Mouse (Mus musculus): ENCODE results near the gene Arpc2. TPM values are rescaled to one million over a fixed set of nuclear protein-coding genes. Genes with fewer than 3 reads are reported as not detected.

The Arpc2 gene
- polyA plus RNA-seq, 1 experiment, result 235 TPM

Other genes starting within 250 kb of the Arpc2 start
- gene Tns1, start 111.6 kb upstream of the Arpc2 start, polyA plus RNA-seq (2012; rRNA removed), result 22.4 and 25.7 TPM in 2 replicates
- gene Rufy4, start 110.5 kb upstream of the Arpc2 start, polyA plus RNA-seq (2012; rRNA removed), result 0.08 TPM in 2 replicates
- gene Cxcr2, start 82.1 kb upstream of the Arpc2 start, polyA plus RNA-seq (2012; rRNA removed), result 0.04 and 0.19 TPM in 2 replicates
- gene Cxcr1, start 41.5 kb upstream of the Arpc2 start, polyA plus RNA-seq (2012; rRNA removed), result not detected in 2 replicates
- gene Gpbar1, start 42.5 kb downstream of the Arpc2 start, polyA plus RNA-seq (2012; rRNA removed), result 0.14 TPM in 1 of 2 replicates, not detected in the other
- 182 and 184 TPM in 2 replicates for gene Aamp, start 48.7 kb downstream of the Arpc2 start, polyA plus RNA-seq (2012; rRNA removed)
- 110 and 135 TPM in 2 replicates for gene Pnkd, start 48.8 kb downstream of the Arpc2 start, polyA plus RNA-seq (2012; rRNA removed)
- 25.7 and 33.6 TPM in 2 replicates for gene Tmbim1, start 69.5 kb downstream of the Arpc2 start, polyA plus RNA-seq (2012; rRNA removed)
- 5.3 and 6.0 TPM in 2 replicates for gene Catip, start 126.0 kb downstream of the Arpc2 start, polyA plus RNA-seq (2012; rRNA removed)
- 5.5 and 9.1 TPM in 2 replicates for gene Slc11a1, start 139.1 kb downstream of the Arpc2 start, polyA plus RNA-seq (2012; rRNA removed)
- 27.4 and 27.7 TPM in 2 replicates for gene Ctdsp1, start 155.4 kb downstream of the Arpc2 start, polyA plus RNA-seq (2012; rRNA removed)
- 0.42 and 0.82 TPM in 2 replicates for gene Vil1, start 173.3 kb downstream of the Arpc2 start, polyA plus RNA-seq (2012; rRNA removed)

All from frontal cortex, adult 2 months (tissue).